Mouse (Mus musculus) spleen, postnatal 4 days (tissue): ENCODE data around the gene Tenm4.

Experiments
- DNase-seq, 2 experiments: peaks; one replicate each; pipeline ENCODE4 v3.0.0; 2022; ENCODE audit warnings: low spot score in 2 of 2

The Tenm4 gene

DNA sequence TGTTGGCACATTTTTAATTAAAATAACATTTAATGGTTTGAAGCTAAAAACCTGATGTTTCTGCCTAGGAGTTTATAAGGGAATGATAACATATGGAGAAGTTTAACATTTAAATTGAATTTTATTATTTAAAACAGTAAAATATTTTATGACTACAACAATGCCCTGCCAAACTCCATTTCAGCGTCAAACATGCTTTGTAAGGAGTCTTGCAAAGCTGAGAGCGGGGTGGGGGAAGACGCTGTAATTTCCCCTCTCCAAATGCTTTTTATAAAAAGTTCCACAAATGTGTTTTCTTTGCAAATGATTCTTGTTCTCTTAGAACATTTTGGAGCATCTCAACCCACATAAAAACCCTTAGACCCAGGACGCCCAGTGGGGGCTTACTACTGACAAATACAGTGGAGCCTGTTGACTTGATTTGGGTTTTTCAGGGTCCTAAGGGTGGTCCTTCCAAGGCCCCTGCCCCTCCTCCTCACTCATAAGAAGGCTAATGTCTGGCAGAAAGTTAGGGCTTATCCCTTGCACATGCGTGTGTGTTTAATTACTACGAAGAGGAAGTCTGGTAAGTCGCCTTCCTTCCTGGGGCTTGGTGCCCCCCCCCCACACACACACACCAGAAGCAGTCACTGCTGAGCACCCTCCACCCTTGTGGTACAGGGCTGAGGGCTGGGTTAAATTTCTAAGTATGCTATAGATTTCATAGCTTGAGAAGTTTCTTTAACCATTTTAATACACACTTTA lies 563.4 kb downstream of the Tenm4 start:
- DNase-seq = no peak

DNA sequence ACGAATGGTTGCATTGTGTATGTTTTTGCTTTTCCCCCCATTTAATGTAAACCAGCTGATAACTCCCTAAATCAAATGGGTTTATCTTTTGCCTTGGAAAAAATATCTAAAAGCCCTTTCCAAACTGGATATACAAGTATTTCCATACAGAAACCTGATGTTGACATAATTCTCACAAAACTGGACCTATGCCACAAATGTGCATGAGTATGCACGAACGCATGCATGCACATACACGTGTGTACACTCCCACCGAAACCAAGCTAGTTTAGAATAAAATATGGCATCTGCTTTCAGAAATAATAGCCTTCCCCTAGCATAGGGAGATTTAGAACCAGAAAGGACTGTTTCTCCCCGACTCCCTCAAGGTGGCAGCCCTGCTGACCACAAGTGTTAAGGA lies 569.6 kb downstream of the Tenm4 start:
- no peak for DNase-seq

DNA sequence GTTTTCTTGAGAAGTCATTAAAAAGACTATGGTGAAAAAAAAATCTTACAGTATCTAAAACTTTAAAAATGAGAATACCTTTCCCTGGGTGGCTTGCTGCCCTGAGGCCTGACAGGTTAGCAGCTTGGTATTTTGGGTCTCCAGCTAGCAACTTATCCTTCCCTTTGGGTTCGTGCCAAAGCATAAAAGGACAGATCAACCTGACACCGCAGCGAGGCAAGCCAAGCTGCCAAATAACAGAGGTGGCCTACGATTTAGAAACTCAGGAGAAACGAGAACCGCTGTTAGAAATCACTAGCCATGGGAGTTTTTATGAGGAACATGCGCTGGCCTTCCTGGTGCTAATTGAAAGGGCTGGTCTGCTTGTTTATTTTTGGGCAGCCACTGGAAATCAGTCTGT lies 571.2 kb downstream of the Tenm4 start:
- DNase-seq = no peak

DNA sequence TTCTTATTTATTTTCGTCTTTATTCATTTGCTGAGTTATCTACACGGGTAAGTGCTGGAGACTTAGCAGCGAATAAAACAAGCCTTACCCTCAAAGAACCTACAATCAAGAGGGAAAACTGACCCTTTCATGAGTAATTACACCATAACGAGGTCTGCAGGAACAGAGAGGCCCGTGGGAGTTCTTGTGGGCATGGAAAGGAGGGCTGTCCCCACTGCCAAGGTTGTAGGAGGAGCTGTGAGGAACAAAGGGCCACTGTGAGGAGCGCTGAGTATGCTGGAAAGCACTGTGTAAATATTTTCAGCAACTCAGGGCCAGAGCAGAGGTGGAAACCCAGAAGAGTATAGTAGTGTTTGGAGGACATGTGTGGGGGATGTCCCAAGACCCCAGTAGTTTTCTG lies 574.9 kb downstream of the Tenm4 start:
- DNase-seq = no peak

DNA sequence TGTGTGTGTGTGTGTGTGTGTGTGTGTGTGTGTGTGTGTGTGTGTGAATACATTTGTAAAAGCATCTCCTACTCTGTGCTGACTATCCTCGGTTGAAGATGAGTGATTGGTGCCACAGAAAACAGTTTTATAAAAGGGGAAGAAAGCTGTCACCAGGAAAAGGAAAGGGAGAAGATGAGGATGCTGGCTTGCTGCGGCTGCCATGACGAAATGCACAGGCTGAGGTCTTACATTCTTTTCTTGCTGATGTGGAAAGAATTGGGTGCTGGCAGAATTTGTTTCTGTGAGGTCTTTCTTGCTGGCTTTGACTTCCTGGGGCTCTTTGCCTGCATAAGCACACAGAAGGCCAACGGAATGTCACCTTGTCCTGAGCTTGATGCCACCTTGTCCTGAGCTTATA lies 575.7 kb downstream of the Tenm4 start:
- no peak for DNase-seq

DNA sequence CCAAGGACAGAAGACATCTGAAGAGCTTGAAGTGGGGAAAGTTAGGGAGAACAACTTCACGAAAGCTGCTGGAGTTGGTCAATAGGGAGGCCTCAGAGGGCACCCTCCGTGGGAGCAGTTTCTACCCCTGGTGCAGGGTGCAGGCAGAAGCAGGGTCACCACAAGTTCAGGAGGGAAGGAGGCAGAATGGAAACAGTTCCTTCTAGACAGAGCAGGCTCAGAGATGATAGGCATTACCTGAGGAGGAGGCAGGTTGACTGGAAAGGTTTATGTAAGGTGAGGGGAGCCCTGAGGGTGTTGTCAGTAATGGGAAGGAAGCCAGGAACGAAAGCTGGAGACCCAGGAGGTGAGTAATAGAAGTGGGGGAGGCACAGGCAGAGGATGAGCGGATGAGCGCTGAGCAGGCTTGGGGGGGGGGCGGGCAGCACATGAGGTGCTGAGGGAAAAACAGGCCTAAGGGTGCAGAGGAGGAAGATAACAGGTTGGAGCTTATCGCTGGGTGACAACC lies 577.5 kb downstream of the Tenm4 start:
- DNase-seq = no peak

DNA sequence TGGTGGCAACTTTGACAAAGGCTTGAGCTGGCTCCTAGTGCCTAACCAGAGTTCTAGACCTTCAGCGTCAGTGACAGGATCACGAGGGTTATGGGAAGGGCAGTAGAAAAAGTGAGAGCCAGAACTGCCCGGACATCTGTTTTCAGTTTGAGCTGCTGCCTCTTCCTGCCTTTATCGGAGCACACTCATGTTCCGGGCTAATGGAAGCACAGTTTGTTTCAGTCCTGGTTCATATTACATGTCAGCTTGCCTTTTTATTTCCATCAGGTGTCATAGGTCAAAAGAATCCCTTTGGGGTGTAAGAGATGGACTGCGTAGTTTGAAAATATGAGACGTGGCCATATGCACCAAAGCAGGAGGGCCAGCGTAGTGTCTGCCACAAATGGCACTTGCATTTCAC lies 578.7 kb downstream of the Tenm4 start:
- DNase-seq = no peak

DNA sequence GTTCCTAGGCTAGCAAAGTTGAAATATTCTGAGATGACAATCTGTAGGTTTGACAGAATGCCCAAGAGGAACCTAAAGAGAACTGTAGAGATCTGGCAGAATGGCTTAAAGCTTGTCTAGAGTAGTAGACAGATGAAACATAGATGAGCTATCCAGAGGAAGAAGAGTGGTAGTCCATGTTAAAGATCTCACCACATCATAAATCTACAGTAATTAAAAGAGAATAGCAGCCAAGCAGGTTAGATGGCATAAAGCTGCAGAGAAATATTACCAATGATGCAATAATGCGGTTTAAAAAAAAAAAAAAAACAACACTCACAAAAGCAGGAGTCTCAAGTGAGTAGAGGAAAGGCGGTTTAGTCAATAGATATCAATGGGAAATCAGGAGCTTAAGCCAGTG lies 580.2 kb downstream of the Tenm4 start:
- DNase-seq = no peak

DNA sequence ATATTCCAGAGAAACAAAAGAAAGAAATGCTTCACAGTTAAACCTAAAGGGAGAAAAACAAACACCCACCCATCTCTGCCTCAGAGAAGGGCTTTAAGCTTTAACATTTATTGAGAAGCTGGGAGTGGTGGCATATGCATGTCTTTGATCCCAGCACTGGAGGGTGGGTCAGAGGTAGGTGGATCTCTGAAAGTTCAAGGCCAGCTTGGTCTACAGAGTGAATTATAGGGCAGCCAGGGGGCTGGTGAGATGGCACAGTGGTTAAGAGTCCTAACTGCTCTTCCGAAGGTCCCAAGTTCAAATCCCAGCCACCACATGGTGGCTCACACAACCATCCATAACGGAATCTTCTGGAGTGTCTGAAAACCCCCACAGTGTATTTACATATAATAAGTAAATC lies 581.7 kb downstream of the Tenm4 start:
- DNase-seq = no peak

DNA sequence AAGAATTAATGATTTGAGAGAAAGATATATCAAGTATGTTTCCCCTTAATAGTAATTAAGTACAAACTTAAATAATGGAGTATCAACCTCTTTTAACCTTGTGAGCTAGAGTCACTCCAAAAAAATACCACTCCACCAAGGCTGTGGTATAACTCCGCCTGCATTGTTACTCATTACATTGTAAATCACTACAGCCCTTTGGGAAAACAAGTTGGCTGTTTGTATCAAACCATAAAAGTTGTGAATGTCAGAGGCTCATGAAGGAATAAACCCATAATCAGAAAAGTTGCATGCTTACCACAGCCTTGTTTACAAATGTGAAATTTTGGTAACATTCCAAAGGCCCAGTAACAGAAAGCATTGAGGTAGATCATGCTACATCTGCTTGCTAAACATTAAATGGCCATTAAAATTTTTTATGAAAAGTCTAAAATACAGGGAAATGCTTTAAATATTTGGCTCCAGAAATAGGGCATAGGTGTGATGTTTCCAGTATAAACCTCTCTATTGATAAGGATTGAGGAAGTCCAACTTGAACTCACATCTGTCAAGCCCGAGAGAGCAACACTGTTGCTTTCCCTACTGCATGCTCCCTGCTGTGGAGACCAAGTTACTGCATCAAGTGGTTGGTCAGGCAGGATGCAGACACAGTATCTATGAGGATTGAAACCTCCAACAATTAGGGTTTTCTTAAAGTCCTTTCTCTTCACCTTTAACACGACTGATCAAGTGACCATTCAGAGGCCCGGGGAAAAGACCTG lies 582.5 kb downstream of the Tenm4 start:
- no peak for DNase-seq

DNA sequence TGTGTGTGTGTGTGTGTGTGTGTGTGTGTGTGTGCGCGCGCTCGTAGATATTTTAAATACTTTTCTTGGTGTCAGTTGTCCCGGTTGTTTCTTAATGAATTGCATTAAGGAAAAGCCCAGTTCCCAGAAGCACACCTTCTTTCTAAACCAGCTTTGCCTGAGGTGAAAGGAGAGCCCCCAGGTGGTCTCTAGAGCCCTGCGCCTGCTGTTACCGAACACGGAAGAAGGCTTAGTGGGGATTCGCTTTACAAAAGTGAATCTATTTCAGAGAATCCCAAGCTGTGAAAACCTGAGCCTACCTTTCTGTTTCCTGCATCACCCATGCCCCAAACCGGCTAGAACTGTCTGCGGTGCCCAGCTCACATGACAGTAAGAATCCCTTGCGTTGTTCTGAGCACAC lies 583.1 kb downstream of the Tenm4 start:
- no peak for DNase-seq

DNA sequence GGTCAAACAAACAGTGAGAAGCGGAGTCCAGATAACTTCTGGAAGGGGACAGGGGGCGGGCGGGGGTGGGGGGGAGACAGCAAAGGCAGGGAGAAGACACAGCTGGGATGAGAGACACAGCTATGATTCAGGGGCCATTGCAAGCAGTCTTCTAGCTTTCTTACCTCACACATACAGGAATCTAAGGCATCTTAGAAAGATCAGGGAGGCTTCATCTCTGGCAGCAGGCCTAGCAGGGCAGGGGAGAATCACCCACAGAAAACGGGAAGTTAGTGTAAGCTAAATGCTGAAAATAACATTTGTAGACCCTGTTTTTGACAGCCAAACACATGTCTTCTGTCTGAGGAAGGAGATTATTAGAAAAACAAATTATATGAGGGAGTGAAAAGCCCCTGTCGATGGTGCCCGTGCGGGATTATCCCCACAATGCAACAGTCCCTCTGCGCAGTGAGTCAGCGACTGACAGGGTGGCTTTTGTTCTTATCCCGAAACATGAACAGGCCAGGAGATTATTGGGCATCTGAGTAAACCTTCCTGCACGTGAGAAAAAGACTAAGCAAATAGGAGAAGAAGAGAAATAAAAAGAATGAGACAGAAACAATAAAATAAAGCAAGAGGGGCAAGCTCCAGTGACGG lies 584.5 kb downstream of the Tenm4 start:
- no peak for DNase-seq

DNA sequence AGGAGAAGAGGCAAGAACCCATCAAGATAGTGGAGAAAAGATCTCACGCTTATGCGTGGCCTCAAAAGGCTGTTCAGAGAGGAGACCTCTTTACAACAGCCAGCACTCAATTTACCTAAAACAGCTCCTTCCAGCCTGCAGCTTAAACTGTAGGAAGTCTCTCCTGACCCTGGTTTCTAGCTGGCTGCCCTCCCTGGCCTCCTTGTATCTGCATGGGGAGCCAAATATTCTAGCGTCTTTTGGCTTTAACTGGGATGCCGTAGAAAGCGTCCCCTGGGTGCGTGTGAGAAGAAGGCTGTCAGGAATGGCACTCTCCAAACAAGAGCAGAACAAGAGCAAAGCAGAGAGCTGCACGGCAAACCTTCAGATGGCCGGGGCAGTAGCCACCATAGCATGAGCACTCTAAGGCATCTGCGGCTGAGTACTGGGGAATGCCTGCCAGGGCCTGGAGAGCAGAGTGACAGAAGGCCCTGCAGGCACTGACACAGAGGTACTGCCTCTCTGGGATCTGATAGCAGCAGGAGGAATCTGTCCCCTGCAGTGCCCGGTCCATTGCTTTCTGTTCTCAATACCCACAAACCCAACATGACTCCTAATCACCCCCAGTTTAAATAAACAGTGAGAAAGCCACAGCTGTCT lies 585.2 kb downstream of the Tenm4 start:
- no peak for DNase-seq

DNA sequence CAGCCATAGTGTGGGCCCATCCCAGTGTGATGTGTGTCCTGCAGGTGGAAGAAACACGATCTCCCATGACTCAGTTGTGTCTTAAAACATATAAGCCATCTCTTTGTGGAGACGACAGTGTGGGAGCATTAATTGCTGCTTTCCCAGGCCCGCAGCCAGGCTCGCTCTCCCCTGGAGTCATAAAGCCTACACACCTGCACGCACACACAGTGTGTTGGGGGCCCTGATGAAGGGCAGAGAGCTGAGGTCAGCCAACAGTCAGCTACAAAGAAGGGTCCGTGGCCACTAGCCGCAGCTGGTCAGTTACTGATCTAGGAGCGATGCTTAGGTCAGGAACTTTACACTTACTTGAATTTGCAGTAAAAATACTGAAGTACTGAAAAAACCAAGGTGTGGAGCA lies 586.0 kb downstream of the Tenm4 start:
- no peak for DNase-seq

DNA sequence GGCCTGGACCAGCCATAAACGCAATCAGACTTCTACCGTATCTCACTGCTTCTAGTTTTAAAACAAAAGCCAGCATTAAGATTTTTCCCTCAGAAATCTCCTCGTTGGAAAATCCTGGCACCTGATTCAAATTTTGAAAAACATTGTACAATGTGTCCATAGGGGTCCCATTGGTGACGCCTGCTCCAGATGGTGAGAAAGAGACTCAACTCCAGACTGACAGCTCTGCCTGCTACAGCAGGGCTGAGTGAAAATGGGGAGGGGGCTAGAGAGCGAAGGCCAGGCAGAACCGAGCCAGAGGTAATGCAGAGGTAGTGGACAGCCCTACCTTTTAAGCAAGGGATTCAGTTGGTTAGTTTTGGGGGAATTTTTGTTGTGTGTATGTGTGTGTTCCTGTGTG lies 589.2 kb downstream of the Tenm4 start:
- no peak for DNase-seq

DNA sequence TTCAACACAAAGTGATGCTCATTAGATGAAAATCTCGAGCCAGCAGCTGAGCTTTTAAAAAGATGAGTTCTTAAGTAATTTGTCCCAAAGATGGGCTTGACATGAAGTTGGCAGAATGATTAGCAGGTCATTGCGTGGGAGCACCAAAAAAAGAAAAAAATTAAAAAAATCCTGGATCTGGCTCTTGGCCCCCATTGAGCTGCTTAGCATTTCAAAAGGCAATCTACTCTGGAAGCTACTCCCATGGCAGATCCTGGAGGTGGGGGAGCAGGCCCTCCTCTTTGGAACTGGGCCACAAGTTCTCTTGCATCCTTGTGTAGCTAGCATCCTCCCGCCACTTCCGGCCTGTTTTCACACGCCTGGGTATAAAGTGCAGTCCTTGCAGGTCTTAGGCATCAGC lies 590.1 kb downstream of the Tenm4 start:
- DNase-seq = no peak

DNA sequence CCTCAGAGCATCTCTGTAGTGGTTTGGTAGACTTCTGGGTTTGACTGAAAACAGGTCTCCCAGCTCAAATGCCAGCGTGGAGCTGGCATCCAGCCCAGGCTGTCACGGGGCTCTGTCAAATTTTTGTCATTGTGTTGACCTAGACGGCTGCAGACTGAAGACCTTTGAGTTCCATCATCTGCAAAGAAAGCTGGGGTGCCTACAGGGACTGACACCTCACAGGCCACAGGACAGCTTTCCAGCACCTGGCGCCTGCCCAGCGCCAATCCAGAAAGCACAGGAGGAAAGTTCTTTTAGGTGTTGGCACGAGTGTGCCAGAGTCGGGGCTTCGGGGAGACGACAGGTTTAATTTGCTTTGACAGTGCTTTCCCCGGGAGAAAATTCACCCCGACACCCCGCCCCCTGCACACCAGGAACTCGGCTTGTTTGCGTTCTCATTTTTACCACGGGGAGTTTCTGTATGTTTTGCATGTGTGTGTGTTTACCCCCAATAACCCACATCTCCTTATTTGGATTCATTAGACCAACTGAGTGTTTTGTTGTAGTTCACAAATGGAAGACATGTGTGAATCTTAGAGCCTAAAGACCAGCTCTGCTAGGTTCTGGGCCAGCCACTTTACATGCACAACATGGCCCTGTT lies 594.4 kb downstream of the Tenm4 start:
- no peak for DNase-seq

DNA sequence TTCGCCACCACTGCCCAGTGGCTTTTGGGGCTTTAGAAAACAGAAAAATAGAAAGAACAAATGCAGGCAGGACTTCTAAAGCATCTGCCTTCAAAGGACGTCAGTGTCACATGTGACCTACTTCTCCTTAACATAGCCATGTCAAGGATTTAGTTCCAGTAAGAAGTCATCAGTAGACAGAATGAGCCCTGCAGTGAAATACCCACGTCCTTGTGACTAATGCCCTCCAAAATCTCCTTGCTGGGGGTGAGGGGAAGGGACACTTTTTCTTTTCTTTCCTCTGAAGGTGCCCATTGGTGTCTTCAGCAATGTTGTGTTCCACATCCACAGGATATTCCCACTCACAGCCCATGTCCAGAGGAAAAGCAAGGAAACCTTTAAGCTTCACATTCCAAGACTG lies 596.0 kb downstream of the Tenm4 start:
- no peak for DNase-seq

DNA sequence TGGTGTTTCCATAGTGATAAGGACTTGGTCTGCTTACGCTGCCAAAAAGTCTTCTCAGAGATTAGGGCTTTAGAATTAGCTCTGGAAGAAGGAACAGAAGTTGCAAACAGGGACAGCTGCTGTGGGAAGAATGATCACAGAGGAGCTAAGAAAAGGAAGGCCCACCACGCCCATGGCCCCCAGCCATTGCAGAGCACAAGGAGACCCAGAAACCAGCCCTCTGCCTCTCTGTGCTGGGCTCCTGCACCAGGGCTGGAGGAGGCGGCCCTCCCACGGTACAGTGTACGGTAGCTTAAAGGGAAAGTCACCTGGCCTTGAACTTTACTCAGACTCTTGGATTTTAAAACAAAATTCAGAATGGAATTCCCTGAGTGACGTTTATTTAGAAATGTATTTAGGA lies 597.7 kb downstream of the Tenm4 start:
- no peak for DNase-seq

DNA sequence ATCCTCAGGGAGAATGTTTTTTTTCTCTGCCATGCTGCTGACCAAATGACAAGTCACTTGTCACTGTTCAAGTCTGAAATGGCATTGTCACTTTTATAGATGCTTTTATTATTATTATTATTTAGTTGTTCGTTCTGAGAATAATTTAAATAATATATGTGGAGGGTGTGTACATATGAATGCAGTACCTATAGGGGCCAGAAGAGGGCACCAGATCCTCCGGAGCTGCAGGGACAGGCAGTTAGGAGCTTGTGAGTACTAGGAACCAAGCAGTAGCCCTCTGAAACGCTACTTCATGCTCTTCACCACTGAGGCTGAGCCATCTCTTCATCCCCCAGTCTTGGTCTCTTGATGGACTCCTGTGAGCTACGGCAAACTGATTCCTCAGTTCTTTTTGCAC lies 598.7 kb downstream of the Tenm4 start:
- peak; percentile 55 to 83 for DNase-seq

DNA sequence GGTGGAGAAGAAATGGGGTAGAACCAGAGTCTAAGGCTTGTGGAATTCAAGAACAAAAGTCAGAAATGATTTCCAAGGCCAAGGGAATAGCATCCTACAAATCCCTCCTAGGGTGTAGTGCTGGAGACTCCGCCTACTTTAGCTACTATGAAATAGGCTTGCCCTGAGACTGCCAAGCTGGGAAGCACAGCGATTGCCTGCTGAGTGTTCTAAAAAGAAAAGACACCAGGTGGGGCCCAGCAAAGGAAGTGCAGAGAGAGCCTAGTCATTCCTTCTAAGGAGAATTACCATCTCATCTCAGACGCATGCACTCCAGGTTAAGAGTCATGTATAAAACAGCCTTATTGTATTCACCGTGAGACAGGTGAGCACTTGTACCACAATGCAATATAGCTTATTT lies 601.9 kb downstream of the Tenm4 start:
- DNase-seq = no peak
